Mouse (Mus musculus): ENCODE measurements around the gene Olfr362.
"Not testable (repeated sequence)": the region's sequence is repeated elsewhere in the genome, so short reads cannot be mapped to it uniquely, and the experiment has no call there.

Olfr362 gene

GRCm38 (mm10) chr2:37117810-37118209 is at the start of gene Olfr362:
Gene Olfr362 (minus strand): TSS chr2:37117910.
- no peak for DNase-seq (ENCODE audit: low read depth)

DNA sequence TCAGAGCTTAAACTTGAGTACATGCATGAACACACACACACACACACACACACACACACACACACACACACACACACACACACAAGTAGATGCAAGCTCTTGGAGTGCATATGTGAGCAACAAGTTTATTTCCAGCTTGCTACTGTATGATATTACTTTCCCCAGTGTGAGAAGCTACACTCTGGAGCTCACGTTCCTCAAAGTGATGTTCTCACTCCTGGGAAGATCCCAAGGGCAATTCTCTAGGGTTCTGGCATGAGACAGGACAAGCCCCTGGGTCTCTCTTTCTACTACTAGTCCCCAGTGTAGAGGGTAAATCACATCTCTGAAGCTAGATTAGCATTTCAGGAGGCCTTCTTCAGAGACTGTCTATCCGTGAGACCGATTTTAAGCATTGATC is 21.3 kb upstream of the Olfr362 start, which contains the start of gene Olfr364-ps1:
Gene Olfr364-ps1, plus strand, starts transcription at position 301 of the 400 bp plus-strand sequence.
- no peak for DNase-seq (ENCODE audit: low read depth)

DNA sequence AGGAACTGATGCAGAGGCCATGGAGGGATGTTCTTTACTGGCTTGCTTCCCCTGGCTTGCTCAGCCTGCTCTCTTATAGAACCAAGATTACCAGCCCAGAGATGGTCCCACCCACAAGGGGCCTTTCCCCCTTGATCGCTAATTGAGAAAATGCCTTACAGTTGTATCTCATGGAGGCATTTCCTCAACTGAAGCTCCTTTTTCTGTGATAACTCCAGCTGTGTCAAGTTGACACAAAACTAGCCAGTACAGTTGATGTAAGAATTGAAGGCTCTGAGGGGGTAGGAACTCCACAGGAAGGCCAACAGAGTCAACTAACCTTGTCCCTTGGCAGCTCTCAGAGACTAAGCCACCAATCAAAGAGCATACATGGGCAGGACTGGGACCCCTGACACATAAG is 28.5 kb downstream of the Olfr362 start, which contains the start of gene Olfr361:
Gene Olfr361, minus strand, starts transcription at position 101 of the 400 bp plus-strand sequence.
- not testable (repeated sequence) for DNase-seq (ENCODE audit: low read depth)

- no peak for DNase-seq (ENCODE audit: low read depth)
Measured at GRCm38 (mm10) chr2:37065446-37065845, 52.3 kb downstream of the Olfr362 start, which contains the start of gene Olfr360. Gene Olfr360 (plus strand): TSS chr2:37065746.
